Mouse (Mus musculus) effector memory CD4-positive, alpha-beta T cell, adult 5 months (primary cell): Measurements from ENCODE around the gene Fcrl1. TPM values are rescaled to one million over a fixed set of nuclear protein-coding genes. Genes with fewer than 3 reads are reported as not detected.

Source experiments
- polyA plus RNA-seq: library from polyadenylated mRNA; unstranded; fragments of 100-300 nt; shearing (Covaris generic); gene quantifications from one replicate; pipeline ENCODE4 v1.2.1, GENCODE M21; 2017

The Fcrl1 gene
- 12.3 TPM for polyA plus RNA-seq

GRCm38 (mm10) chr3:87376195-87377165, at the start of gene Fcrl1:
Fcrl1 (plus strand) TSS chr3:87376387.

GRCm38 (mm10) chr3:87357581-87357980, 18.6 kb upstream of the Fcrl1 start, which contains the start of gene Cd5l:
Cd5l (plus strand) TSS chr3:87357881.

GRCm38 (mm10) chr3:87435479-87435878, 59.3 kb downstream of the Fcrl1 start, which contains the start of gene Fcrl5:
Fcrl5 (plus strand) TSS chr3:87435773.

Other genes with a start within 250 kb of the Fcrl1 start
- not detected for gene Kirrel, start 201.6 kb upstream of the Fcrl1 start, polyA plus RNA-seq
- 0.32 TPM for gene Fcrls, start 112.6 kb upstream of the Fcrl1 start, polyA plus RNA-seq
- gene Cd5l, start 18.5 kb upstream of the Fcrl1 start, polyA plus RNA-seq: 0.19 TPM
- not detected for gene Fcrl5, start 59.4 kb downstream of the Fcrl1 start, polyA plus RNA-seq
- gene Etv3, start 149.0 kb downstream of the Fcrl1 start, polyA plus RNA-seq: 82.1 TPM
- gene Arhgef11, start 241.2 kb downstream of the Fcrl1 start, polyA plus RNA-seq: 8.4 TPM